13 mouse cellular contexts compared by ENCODE assay signal in the genomic region with DNA sequence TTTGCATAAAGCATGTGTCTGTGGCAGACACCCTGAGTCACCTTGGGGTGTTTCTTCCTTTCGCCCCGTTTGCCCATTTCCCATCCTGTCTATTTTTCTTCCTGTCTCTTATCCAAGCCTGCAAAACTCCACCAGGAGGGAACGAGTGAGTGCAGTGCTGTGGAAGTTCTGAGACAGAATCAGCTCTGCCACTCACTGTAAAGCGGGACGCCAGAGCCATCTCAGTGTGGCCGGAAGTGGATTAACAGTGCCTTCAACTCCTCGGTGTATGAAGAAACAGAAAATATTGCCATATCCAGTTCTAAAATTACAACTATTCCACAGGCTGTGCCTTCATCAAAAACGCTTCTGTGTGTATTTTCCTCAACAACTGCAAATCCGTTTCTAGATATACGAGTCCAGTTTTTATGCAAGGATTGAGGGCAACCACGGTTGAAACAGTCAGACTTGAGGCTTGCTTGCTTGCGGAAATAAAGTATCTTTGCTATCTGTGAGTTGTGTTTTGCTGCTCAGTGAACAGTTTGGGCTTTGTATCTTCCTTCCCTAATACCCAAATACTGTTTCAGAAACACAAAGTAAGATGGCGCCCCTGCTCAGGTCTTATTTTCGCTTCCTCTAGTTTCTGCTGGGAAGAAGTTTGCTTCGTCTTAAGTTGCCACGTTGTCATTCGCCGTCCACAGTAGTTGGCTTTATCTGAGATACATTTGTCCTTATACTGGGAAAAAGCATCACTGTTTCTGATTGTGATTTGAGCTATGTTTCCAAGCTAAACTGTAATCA. TPM values are rescaled to one million over a fixed set of nuclear protein-coding genes. Genes with fewer than 3 reads are reported as not detected.
DNase-seq lines count a peak whose midpoint lies in the region; ATAC-seq and TF ChIP-seq lines count a peak whose summit lies in the region.
"Had no signal": no experiment of that assay in that cellular context is flagged by ENCODE, and none has a peak within 500 bp of the region (broad histone marks: within the 10 kb centered on the region; RNA-seq: fewer than 3 reads in every experiment).

No protein-coding gene starts in this region.

- no peak for ATAC-seq in hindbrain, embryonic 15.5 days (ENCODE audit: low FRiP score, low read depth)
- ATAC-seq in hindbrain, embryonic 16.5 days = no peak
- ATAC-seq in activated CD4-positive, CD25-positive, alpha-beta regulatory T cell, adult 4 months = peak; percentile 57
- ATAC-seq in monocyte, adult 5-6 weeks (replicated peaks; ENCODE audit: insufficient number of reproducible peaks, low FRiP score, low TSS enrichment, poor library complexity, severe bottlenecking) = no peak

- 75% methylated on average over 18 of the region's 18 CpGs for WGBS in hindbrain, embryonic 15.5 days
- 72% methylated on average over 18 of the region's 18 CpGs for WGBS in hindbrain, embryonic 16.5 days

- no peak overlapping the region for H3K4me3 ChIP-seq in hindbrain, embryonic 15.5 days
- no peak overlapping the region for H3K4me3 ChIP-seq in hindbrain, embryonic 16.5 days (ENCODE audit: low read length)
- no peak overlapping the region for H3K4me3 ChIP-seq in myocyte
- H3K4me3 ChIP-seq: embryonic facial prominence, embryonic 10.5 days; limb, embryonic 12.5 days had no signal

- H3K4me2 ChIP-seq in hindbrain, embryonic 15.5 days = peak overlapping the region; percentile 50; the same call in 1 of the 2 replicates
- H3K4me2 ChIP-seq in hindbrain, embryonic 16.5 days (ENCODE audit: low read length) = no peak overlapping the region
- peak overlapping the region; percentile 82 for H3K4me2 ChIP-seq in myocyte (ENCODE audit: low read depth)

- DNase-seq in B cell, adult 2 months = peak; percentile 45 to 51
- DNase-seq in right cerebral cortex, postnatal 4 days = no peak
- DNase-seq: gastrocnemius, postnatal 36 days had no signal

- peaks cover 13% of the 10 kb centered on the region for H3K4me1 ChIP-seq in hindbrain, embryonic 15.5 days (replicated peaks)
- peaks cover 4% of the 10 kb centered on the region; the same call in 1 of the 2 replicates for H3K4me1 ChIP-seq in hindbrain, embryonic 16.5 days (ENCODE audit: control insufficient read depth, insufficient read depth, low read depth, low read length)

- H3K36me3 ChIP-seq in hindbrain, embryonic 15.5 days = no peaks in the 10 kb centered on the region
- H3K36me3 ChIP-seq in hindbrain, embryonic 16.5 days (ENCODE audit: control insufficient read depth, insufficient read depth, low read length) = no peaks in the 10 kb centered on the region
- no peaks in the 10 kb centered on the region for H3K36me3 ChIP-seq in myocyte (ENCODE audit: control insufficient read depth, insufficient read depth)
- H3K36me3 ChIP-seq: embryonic facial prominence, embryonic 10.5 days; limb, embryonic 12.5 days had no signal

- no peak overlapping the region for H3K27ac ChIP-seq in hindbrain, embryonic 15.5 days (replicated peaks)
- no peak overlapping the region for H3K27ac ChIP-seq in hindbrain, embryonic 16.5 days (ENCODE audit: low read depth, low read length)
- H3K27ac ChIP-seq: embryonic facial prominence, embryonic 10.5 days; limb, embryonic 12.5 days had no signal

- no peak overlapping the region for H3ac ChIP-seq in myocyte (ENCODE audit: control insufficient read depth, insufficient read length)

- no peak for TF ChIP-seq POLR2A in myocyte (IDR thresholded peaks at IDR 0.05; ENCODE audit: insufficient read length, low read depth)

- no peak overlapping the region for H3K9ac ChIP-seq in hindbrain, embryonic 15.5 days
- no peak overlapping the region for H3K9ac ChIP-seq in hindbrain, embryonic 16.5 days (ENCODE audit: low read depth, low read length)
- H3K9ac ChIP-seq: limb, embryonic 12.5 days had no signal

- H3K9me3 ChIP-seq in hindbrain, embryonic 15.5 days = no peaks in the 10 kb centered on the region
- H3K9me3 ChIP-seq in hindbrain, embryonic 16.5 days (ENCODE audit: control insufficient read depth, low read length) = no peaks in the 10 kb centered on the region
- H3K9me3 ChIP-seq: embryonic facial prominence, embryonic 10.5 days; limb, embryonic 12.5 days had no signal

- H3K79me2 ChIP-seq in myocyte (ENCODE audit: control insufficient read depth, insufficient read depth) = no peaks in the 10 kb centered on the region

- H3K27me3 ChIP-seq in hindbrain, embryonic 15.5 days = peaks cover 6% of the 10 kb centered on the region; the same call in 1 of the 2 replicates
- H3K27me3 ChIP-seq in hindbrain, embryonic 16.5 days (replicated peaks; ENCODE audit: control insufficient read depth, insufficient read depth, low read length) = no peaks in the 10 kb centered on the region
- no peaks in the 10 kb centered on the region for H3K27me3 ChIP-seq in myocyte (ENCODE audit: control insufficient read depth, insufficient read depth, insufficient read length)
- H3K27me3 ChIP-seq: limb, embryonic 12.5 days had no signal

TF ChIP-seq in myocyte, 11 proteins besides CTCF, POLR2A, EP300 and RAD21:
- TF ChIP-seq TCF12 (IDR thresholded peaks at IDR 0.05; ENCODE audit: insufficient read depth, poor library complexity, severe bottlenecking) (no peak), TCF3 (IDR thresholded peaks at IDR 0.05; ENCODE audit: insufficient read length, low read depth) (no peak), MYOG (IDR thresholded peaks at IDR 0.05; ENCODE audit: control insufficient read depth in 1 of 3, insufficient read depth in 1 of 3, insufficient read length in 2 of 3, low read depth in 2 of 3) (no peak), USF1 (IDR thresholded peaks at IDR 0.05; ENCODE audit: low read depth) (no peak), POLR2AphosphoS2 (IDR thresholded peaks at IDR 0.05; ENCODE audit: insufficient read length, low read depth) (no peak), REST (IDR thresholded peaks at IDR 0.05; ENCODE audit: insufficient read depth, insufficient read length) (no peak), CEBPB (IDR thresholded peaks at IDR 0.05; ENCODE audit: insufficient read depth, poor library complexity, severe bottlenecking) (no peak), MAX (IDR thresholded peaks at IDR 0.05; ENCODE audit: low read depth) (no peak)
TF ChIP-seq in myocyte: peak in this region for 0.

RNA-seq across cellular contexts. Expression of a gene that starts 54.1 kb away (rescaled TPM):
- not detected in 2 replicates for polyA plus RNA-seq in hindbrain, embryonic 15.5 days (2015; fragmentation: Nextera tagmentation; extraction: Ambion mirVana)
- not detected in 2 replicates for polyA plus RNA-seq in hindbrain, embryonic 16.5 days (2015; fragmentation: Nextera tagmentation; extraction: Ambion mirVana)
- polyA plus RNA-seq in activated CD4-positive, CD25-positive, alpha-beta regulatory T cell, adult 4 months (2017; shearing (Covaris generic)) = under 1 TPM in 1 of 2 experiments, not detected in 1; 0.63 TPM
- polyA plus RNA-seq in myocyte (2012; fragmentation: generic; extraction: Trizol) = 0.02 TPM
- total RNA-seq in monocyte, adult 5-6 weeks (2017) = 0.86 to 1.5 TPM in 2 of 3 replicates, not detected in the other
- total RNA-seq: gastrocnemius, postnatal 36 days had no signal
- polyA plus RNA-seq: embryonic facial prominence, embryonic 10.5 days; forebrain, embryonic 14.5 days; intestine, embryonic 14.5 days; small intestine, adult 2 months had no signal
